Mouse (Mus musculus) cerebellum, postnatal 36 days (tissue): ENCODE results near the gene Ccdc155.
"Not testable (repeated sequence)": the region's sequence is repeated elsewhere in the genome, so short reads cannot be mapped to it uniquely, and the experiment has no call there.

Source experiments
- DNase-seq, 2 experiments: peaks; one replicate each; pipeline ENCODE4 v3.0.0; 2021 to 2022; ENCODE audit warnings: mixed read lengths in 2 of 2

The Ccdc155 gene

DNA sequence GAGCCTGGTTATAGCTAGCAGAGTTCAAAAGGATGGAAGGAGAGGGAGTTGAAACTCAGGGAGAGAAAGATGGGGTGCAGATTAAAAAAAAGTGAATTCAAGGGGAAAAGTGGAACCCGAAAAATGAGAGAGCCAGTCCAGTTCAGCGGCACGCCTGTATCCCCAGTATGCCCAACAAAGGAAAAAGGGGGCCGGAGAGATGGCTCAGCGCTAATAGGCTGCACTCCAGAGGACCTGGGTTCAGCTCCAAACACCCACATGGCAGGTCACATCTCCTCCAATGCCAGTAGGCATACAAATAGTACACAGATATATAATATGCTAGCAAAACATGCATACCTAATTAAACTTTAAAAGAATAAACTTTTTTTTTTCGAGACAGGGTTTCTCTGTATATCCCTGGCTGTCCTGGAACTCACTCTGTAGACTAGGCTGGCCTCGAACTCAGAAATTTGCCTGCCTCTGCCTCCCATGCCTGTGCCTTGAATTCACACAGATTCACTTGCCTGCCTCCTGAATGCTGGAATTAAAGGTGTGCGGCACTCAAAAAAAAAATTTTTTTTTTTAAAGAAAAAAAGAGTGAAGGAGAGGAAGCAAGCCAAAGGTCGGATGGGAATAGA, 41.6 kb downstream of the Ccdc155 start:
- DNase-seq = no peak

DNA sequence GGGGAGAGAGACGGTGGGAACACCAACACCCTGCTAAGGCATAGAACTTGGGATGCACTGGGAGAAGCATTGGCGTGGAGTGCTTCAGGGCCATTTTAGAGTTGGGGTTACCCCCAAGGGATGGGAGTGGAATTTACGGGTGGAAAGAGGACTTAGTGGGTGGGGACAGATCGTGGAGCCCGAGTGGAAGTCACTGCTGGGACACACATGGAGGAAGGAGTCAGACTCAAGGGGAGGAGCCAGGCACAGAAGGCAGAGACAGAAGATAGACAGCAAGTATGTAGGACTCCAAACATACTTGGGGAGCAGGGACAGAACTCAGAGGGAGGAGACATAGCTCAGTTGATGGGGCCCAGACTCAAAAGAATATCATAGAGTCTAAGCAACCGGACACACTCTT, 42.1 kb downstream of the Ccdc155 start:
- no peak for DNase-seq

DNA sequence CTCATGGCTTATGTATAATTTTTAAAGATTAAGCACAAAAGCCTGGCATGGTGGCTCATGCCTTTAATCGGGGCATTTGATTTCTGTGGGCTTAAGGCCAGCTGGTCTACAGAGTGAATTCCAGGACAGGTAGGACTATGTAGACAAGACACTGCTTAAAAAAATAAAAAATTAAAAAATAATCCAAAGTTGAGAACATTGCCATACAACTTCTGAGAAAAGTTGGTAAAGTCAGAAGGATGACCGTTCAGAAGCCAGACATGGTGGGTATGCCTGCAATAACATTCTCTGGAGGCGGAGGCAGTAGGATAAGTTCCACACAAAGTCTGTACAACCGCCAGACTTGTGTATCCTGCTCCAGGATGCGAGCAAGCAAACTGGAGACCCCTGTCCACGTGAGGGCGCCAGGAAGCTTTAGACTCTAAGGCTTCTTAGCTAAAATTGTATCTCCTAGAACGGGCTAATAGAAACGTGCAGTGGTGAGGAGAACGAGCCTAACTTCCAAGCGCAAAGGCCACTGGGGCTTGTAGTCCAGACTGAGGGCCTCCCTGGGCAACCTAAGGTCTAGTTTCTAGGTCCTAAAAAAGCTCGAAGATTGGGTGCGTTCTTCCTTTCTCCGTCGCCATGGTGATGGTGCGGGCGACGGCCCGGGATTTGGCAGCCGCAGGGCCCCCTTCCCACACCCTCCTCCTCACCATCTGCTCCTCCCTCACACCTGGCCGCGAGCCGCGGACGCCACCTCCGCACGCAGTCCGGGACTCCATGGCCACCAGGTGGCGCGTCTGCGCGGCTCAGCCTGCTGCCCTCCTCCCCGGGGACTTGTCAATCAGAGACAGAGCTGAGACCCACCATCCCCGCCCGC, 42.8 kb downstream of the Ccdc155 start:
- DNase-seq = peak; percentile 98 to 99

DNA sequence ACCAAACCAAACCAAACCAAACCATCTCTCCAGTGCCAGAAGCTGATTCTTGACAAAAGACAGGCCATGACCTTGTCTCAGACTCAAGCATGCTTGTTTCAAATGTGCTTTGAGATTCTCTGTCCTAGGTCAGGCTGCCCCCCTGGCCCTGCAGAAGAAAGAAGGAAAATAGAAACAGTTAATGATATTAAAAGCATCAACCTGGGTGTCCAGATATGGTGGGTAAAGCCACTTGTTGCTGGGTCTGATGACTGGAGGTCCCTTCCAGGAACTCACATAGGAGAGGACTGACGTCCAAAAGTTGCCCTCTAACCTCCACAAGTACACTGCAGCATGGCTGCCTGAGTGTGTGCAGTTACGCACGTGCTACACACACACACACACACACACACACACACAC, 43.8 kb downstream of the Ccdc155 start:
- DNase-seq = no peak

DNA sequence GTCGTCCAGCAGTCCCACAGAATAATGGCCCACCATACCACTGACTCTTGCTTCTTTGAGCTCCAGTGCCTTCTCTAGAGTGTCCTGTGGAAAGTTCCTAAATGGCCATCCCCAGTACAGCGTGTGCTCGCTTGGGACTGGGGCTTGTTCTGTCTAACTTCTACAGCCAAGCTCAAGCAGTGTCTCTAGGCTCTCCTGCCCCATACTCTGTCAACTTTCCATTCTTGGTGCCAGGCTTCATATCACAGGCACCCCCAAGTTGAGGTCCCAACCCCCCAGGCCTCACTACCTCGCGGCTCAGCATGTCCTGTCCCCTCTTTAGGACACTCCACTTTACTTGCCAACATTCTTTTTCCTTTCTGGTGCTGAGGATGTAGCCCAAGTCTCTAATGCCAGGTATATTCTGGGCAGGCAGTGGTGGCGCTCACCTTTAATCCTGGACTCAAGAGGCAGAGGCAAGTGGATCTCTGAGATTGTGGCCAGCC, 44.3 kb downstream of the Ccdc155 start:
- no peak for DNase-seq

DNA sequence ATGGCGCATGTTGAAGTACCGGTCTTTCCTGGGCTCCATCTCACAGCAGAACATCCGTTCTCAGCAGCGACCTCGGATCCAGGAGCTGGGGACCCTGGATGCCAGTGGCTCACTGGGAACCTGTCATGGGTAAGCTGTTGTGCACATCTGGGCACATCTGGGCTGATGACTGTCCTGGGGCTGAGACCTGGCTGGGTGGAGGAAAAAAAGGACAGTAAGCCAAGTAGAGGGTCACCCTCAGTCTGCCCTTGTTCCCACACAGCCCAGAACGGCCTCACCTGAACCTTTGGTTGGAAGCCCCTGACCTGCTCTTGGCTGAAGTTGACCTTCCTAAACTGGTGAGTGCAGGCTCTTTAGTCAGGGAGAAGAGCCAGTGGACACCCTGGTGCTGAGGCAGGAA, 45.7 kb downstream of the Ccdc155 start:
- DNase-seq = no peak

DNA sequence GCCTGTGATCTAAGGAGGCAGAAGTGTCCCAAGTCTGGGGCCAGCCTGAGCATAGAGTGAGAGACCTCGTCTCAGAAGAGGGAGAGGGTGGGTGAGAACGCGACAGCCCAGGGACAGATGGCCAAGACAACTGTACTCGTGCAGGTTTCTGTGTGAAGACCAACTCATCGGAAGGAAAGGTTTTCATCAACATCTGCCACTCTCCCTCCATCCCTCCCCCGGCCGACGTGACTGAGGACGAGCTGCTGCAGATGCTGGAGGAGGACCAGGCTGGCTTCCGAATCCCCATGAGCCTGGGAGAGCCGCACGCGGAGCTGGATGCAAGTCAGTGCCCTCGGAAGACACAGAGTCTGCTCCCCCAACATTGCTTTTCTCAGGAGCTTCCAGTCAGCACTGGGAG, 47.2 kb downstream of the Ccdc155 start:
- no peak for DNase-seq

DNA sequence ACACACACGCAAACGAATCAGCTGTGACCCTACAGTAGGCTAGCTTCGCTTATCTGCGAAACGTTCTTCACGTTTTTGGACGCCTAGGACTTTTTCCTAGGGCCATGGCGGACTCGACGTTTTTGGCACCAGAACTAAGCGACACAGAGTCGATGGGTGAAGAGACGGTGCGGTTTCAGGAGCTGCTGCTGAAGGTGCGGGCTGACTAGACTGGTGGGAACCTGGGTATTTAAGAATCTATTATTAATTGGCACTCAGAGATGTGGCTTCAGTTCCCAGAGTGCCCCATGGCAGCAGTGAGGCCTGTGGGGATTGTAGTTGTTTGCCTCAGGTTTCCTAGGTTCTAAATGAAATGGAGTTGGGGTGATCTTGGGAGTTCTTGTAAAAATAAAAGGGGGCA, 48.5 kb downstream of the Ccdc155 start:
- DNase-seq = no peak

DNA sequence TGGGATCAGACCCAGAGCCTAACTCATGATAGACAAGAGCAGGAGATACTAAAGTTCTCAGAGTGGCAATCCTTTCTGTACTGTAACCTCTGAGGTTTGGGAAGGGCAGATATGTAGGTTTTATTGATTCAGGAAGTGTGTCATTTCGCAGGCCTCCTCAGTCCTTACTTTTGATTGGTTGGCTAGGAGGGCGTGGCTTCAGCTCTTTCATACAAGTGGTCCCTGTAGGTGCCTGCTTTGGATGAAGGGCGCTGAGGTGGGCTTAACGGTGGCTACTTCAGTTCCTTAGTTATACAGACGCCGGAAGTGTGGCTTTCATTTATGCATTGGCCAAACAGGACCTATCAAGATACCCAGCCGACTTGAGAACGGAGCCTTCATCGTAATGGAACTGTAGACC, 49.1 kb downstream of the Ccdc155 start:
- no peak for DNase-seq

DNA sequence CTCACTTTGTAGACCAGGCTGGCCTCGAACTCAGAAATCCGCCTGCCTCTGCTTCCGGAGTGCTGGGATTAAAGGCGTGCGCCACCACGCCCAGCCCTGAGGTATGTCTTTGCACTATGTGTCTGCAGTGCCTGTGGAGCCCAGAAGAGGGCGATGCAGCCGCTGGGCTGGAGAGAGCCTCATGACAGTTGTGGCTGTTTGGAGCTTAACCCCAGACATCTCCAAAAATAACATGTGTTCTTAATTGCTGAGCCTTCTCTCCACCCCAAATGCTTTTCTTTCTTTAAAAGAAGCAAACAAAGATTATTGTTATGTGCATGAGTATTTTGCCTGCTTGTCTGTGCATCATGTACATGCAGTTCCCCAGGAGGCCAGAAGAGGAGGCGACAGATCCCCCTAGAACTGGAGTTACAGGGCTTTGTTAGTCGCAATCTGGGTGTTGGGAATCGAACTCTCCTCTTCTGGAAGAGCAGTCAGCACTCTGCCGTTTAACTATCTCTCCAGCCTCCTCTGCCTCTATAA, 49.6 kb downstream of the Ccdc155 start:
- DNase-seq = peak; percentile 66 to 68

DNA sequence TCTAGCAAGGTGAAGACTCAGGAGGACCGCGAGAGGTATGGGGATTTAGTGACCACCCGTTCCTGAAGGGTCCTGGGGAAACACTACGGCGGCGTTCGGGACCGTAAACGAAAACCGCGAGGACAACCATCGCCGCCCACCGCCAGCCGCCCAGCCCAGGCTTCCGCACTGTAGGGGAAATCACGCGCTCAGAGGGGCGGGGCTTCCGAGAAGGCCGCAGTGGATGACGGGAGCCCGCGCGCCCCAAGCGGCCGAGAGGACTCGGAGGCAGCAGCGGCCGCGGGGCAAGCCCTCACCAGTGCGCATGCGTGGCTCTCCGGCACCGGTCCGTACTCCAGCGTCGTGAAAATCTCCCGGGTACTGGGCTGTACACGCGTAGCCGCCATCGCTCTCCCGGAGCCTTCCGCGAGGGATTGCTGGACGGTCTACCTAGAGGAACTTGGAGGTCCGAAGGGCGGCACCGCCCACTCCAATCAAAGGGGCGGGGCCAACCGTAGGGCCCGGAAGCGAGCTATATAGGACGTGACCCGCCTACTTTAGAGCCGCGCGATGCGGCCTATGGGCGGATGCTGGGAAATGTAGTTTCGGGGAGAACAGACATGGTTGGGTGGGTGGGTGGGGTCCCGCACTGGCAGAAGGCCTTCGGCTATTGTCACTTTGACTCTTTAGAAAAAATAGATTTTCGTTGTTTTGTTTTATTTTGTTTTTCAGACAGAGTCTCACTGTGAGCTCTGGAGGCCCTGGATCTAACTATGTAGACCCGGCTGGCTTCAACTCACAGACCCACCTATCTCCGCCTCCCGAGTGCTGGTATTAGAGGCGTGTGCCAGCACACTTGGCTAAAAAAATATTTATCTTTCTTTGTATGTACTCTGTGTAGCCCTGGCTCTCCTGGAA, 50.3 kb downstream of the Ccdc155 start, which contains the start of the genes Pih1d1 and Aldh16a1:
Gene Pih1d1 (plus strand): TSS at position 208 of the 897 bp plus-strand sequence.
Gene Aldh16a1 (minus strand): TSS at position 489 of the 897 bp plus-strand sequence.
- peak; percentile 98 for DNase-seq

DNA sequence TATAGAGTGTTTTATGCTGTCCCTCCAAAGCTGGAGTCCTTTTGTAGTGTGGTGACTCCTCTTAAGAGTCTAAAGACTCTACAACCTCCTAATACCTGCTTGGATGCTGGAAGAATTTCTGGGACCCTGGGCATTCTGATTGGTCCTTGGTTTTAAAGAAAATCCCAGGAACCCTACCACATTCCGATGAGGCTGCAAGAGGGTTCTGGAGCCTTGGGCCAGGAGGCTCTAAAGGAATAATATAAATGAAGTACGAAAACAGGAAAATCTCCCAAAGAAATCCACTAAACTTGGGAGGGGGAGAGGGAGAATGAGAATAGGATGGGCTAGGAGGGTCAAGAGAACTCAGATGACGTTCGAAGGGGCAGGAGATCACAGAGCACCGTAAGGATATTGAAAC, 51.1 kb downstream of the Ccdc155 start:
- DNase-seq = no peak

DNA sequence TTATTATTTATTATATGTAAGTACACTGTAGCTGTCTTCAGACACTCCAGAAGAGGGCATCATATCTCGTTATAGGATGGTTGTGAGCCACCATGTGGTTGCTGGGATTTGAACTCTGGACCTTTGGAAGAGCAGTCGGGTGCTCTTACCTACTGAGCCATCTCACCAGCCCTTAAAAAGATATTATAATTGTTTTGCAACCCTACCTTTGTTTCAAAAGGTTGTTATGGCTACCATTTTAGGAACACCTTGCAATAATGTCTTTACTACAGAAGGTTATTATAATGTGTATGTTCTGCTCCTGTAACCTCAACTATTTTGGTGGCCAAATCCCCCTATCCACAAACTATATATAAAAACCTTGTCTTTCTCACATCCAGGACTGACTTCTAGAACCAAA, 51.6 kb downstream of the Ccdc155 start:
- not testable (repeated sequence) for DNase-seq

DNA sequence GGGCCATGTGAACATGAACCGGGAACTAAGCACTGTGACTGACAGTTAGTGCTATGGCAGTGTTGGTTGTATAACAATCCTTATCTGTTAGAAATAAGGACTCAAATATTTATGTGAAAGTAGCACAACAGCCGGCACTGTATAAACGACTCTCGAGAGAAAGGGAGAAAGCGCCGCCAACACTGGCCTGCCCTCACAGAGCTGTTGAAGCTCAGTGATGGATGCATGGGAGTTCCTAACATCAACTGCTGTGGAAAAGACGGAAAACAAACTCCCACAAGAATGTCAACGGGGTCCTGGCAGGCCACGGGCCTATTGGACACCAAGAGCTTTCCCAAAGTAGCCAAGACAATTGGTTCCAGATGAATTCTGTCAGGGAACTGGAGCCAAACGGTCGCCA, 53.4 kb downstream of the Ccdc155 start:
- DNase-seq = no peak

DNA sequence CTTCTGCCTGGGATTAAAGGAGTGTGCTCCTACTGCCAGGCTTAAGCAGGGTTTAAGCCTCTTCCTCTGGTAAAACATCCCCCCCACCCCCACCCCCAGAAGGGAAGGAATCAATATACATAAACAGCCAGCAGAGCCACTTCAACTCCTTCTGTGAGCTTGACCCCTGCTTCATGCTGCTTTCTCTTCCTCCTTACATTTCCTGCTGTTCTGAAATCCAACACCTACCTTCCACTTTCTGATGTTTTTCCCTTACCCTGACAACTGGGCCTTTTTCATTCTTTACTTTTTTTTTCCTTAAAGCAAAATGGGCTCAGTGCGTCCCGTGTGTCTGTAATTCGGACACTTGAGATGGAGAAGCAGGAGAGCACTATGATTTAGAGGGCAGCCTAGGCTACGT, 54.4 kb downstream of the Ccdc155 start:
- no peak for DNase-seq

DNA sequence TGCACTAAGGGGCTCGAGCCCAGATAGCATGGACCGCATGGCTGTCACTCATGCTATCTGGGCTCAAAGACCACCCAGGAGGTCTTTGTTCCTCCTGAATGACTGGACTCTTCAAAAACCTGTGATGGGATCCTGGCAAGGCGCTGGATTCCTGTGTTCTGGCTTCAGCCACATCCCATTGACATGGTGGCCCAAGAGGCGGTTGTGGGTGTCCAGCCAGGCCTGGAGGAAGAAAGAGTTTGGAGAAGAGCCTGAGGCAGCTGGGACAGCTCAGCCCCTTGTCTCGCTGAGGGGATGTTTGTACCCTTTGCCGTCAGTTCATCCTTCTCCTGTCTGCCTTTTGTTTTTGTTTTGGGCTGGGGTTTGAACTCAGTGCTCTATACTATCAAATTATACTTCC, 55.1 kb downstream of the Ccdc155 start:
- no peak for DNase-seq

DNA sequence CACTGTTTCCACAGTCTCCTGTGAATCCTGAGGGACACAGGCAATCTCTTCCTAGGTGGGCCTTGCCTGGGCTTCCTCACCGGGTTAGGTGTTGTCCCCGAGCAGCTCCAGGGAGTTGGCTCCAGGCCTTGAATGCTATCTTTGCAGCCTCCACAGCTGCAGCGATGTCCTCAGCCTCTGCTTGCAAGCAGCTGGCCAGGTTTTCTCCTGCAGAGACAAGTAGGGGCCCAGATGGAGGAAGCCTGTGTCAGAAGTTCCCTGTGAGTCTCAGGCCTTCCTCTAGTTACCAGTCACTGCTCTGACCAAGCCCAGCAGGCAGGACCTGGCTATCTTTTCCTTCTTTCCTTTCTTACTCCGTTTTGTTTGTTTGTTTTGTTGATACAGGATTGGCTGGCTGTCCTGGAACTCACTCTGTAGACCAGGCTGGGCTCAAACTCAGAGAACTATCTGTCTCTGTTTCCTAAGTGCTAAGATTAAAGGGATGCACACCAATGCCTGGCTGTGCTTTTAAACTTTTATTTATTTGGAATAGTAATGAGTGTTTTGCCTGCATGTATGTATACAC, 56.1 kb downstream of the Ccdc155 start:
- DNase-seq = no peak

DNA sequence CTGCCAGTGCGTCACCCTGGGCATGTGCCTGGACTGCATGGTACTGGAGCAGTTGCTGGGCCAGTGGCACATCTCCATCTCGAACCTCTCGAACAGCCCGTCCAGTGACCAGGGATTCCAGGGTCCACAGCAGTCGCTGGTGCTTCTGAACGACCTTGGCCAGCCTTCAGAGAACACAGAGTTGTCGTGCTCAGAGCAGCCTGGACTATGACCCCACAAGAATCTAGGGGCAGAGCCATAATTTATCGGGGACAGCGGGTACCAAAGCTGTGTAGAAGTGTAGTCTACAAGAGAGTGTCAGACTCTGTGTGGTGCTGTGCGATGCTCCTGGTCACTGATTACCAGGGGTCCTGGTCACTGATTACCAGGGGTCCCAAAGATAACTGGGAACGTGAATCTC, 56.8 kb downstream of the Ccdc155 start:
- DNase-seq = no peak

DNA sequence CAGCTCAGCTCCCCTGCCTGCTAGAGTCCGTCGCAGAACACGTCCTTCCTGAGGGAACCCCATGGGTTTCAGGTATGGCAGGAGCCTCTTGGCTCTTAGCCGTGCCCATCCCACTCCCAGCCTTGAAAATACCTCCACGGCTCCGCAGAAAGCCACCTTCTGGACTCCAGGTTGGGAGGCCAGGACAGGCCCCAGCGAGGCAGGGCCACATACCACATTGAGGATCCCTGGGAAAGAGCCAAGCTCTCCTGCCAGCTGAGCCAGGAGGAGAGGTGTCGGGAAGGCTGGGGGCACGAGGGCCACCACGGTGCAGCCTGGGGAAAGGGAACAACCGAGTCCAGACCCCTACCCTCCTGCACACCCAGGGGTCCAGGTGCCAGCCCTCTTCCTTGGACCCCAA, 57.4 kb downstream of the Ccdc155 start:
- no peak for DNase-seq

DNA sequence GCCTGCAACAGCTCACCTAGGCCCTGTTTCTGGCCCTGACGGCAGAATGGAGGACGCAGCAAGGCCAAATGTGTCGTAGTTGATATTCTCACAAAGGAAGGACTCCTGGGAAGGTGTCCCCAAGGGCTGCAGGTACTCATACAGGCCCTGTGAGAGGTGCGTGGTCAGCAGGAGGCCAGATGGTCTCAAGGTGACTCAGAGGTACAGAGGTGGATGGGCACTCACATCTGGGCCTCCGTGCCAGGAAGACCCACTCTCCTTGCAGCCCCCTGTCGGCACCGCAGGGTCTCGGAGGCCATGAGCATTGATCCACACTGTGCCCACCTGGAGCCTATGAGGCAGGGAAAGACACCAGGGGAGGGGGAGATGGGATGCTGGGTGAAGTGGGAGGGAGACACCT, 59.2 kb downstream of the Ccdc155 start:
- DNase-seq = no peak

DNA sequence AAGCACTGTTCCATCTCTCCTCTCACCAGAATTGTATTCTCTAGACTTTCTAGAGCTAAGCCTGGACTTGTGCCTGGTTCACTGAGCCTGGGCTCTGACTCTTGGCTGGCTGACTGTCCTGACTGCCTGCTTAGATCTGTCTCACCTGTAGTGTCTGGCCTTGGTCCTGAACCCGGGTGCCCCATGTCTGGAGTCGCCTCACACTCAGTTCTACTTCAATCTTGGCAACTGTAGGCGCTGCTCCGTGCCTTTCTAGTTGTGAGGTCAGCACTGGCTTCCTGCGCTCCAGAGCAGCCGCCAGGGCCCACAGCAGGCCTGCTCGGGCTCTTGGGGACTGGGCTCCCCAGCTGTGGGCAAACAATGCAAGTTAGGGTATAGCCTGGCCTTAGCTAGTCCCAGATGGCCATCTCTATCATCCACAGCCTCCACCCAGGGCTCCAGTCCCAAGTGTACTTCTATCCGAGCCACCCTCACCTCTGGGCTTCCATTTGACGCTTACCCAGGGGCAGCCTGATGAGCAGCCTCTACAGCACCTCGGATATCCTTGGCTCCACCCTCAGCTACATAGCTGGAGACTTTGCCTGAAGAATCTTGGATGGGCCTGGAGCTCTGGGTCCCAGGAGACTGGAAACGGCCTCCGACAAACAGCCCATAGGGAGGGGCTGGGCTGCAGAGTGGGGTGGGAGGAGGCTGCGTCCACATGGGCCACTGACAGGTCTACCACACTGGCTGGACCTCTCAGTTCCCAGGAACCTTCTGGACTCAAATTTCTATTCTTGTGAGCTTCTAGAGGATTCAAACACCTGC, 60.1 kb downstream of the Ccdc155 start:
- DNase-seq = no peak

DNA sequence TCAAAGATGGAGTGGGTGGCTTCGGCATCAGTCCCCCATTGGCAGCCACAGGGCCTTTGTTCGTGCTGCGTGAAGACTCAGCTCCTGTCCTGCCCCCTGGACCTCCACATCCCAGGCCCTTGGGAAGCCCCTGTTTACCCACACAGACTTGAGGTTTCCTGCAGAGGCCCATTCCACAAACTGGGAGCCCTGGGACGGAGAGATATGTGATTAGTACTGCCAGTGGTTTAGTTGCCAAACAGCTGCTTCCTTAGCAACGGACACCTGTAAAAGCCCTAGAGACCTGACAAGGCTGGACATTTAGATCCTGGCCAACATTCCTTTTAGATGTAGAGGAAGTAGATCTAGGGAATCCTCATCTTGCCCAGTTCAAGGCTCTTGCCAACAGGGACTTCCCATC, 62.8 kb downstream of the Ccdc155 start:
- no peak for DNase-seq
